Mouse (Mus musculus) ES-CJ7 (cell line): ENCODE data around the gene Fgfr4.

Source experiments
- DNase-seq: peaks from one replicate; pipeline ENCODE4 v3.0.0; 2011; ENCODE audit warnings: low read depth, low spot score

The Fgfr4 gene

DNA sequence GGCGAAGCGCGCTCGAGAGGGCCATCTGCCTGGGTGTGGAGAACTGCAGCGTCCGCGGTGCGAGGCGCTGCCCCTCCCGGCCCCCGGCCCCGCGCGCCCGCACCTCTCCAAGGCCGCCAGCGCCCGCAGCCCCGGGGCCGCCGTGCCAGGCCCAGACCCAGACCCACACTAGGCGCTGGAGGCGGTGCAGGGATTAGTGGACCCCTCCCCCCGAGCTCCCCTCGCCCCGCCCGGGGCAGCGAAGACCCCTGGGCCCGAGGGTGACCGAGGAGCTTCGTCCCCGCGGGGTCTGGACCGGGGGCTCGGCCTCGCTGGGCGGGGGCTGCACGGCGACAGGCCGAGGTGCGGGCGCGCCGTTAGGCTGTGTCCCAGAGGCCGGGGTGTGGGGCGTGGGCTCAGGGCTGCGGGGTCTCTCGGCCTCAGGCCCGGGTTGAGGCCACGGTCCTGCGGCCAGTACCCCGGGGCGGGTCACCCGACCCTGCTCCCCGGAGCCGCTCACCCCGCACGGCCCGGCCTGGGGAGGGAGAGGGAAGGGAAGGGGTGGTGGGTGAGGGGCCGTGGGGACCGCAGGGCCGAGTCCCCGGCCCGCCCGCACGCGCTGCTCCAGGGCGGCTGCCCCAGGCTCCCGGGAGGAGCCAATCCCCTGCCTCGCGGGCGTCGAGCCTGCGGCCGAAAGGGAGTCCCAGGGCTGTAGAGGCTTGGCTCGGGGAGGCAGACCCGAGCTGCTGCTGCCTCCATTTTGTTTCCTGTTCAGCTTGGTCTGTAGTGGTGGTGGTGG, 57.9 kb downstream of the Fgfr4 start:
- peak; percentile 53 for DNase-seq

DNA sequence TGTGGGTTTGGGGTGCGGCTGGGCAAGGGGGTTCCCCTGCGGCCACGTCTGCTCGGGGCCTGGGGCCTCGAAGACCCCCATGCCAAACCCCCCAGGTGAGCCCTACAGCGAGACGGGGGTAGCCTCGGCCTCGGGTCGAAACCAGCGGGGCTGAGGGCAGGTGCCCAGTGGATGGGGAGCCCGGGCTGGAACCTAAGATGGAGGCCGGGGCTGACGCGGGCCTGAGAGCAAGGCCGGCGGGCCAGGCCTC, 58.5 kb downstream of the Fgfr4 start:
- DNase-seq = no peak

DNA sequence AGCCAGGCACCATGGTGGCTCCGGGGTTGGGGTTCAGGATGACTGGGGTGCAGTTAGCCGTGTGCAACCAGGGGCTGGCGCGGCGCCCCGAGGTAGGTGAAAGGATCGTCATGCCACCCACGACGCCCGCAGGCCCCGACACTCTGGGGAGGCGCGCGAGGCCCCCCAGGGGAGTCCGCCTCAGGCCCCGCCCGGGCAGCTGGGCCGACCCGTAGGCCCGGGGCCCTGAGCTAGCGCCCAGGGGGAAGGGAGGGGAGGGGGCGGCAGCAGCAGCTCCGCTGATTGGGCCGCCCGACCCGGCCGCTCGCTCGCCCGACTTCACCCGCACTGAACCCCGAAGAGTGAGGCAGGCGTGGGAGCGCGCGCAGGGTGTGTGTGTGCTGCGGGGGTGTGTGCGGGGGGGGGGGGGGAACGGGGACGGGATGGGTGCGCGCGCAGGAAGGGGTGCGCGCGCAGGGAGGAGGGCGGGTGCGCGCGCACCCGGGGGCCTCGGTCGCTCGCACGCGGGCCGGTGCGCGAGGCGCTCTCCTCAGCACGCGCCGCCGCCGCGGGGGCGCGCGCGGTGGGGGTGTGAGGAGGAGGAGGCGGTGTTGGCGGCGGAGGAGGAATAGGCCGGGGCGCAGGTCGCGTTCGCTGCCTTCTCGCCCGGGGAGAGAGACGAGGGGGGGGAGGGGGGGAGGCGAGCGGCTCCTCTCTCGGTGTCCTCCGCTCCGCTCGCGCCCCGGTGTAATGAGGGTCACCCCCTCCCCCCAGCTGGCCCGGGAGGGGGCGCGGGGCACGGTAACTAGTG, 59.0 kb downstream of the Fgfr4 start:
- DNase-seq = peak; percentile 89

DNA sequence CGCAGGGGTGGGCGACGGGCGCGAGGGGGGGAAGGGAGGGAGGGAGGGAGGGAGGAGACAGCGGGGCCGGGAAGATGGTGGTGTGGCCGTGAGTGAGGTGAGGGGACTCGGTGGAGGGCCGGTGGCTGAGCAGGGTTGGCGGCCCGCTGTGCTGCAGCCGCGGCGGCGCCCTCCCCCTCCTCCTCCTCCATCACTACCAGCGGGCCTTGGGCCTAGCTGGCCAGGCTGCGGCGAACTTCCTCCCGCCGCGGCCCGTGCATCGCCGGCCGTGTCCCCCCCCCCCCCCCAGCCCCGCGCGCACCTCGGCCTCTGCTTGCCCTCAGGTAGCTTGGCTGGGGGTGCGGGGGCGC, 59.5 kb downstream of the Fgfr4 start:
- no peak for DNase-seq

DNA sequence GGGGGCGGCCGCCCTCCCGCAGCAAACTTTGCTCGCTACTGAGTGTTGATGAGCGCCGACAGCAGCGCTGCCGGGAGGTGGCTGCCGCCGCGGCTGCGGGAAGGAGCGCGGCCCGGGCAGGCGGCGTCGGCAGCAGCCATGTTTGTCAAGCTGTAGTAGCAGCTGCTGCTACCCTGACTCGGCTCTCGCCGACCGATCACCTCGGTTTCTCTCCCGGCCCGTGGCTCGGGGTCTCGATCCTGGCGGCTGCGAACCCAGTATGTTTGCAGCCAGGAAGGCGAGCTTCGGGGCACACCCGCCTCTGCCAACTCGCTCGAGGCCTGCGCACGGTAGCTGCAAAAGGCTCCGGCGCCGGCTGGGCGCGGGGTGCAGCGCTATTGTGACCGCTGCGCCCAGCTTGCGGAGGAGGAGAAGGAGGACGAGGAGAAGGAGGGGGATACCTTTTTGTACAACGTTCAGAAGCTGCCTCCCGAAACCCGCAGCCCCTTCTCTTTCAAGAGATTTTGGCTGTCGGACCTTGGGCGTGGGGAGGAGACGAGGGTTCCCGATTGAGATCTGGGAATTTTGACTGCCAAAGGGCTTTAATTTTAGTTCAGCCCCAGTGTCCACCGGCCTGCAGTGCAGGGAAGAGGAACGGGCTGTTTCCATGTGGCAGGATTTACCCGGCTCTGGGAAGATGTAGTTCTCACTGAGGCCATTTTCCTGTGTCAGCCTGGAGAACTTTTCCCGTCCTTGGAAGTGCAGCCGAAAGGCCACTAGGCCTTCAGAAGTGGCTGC, 60.1 kb downstream of the Fgfr4 start:
- DNase-seq = peak; percentile 35

DNA sequence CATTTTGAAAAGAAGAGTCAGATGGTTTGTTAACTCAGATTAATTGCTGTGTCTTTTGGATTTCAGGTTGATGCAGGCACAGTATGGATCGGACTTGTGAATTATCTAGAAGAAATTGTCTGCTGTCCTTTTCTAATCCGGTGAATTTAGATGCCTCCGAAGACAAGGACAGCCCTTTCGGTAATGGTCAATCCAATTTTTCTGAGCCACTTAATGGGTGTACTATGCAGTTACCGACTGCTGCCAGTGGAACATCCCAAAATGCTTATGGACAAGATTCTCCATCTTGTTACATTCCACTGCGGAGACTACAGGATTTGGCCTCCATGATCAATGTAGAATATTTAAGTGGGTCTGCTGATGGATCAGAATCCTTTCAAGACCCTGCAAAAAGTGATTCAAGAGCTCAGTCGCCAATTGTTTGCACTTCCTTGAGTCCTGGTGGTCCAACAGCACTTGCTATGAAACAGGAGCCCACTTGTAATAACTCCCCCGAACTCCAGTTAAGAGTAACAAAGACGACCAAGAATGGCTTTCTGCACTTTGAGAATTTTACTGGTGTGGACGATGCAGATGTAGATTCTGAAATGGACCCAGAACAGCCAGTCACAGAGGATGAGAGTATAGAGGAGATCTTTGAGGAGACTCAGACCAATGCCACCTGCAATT, 60.8 kb downstream of the Fgfr4 start:
- DNase-seq = no peak
